Comparison of ENCODE assay signal across 21 mouse cellular contexts in the genomic region with DNA sequence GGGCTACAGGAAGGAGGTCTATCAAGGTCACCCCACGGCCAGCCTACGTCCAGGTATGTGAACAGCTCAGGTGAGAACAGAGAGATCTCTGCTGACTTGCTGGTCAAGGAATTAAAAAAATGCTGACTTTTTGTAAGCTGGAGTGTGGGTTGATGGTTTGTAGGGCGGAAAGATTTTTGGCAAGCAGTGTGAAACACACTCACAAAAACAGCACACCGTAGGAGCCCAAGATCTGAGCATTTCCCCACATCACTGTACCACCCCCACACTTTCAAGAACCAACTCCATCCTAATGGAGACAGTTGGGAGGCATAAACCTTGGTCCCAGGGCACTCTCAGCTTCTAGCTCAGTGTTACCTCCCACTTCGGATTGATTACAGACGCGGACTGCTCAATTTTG.
DNase-seq lines count a peak whose midpoint lies in the region; ATAC-seq and TF ChIP-seq lines count a peak whose summit lies in the region.
"Had no signal": no experiment of that assay in that cellular context is flagged by ENCODE, and none has a peak within 500 bp of the region (broad histone marks: within the 10 kb centered on the region; RNA-seq: fewer than 3 reads in every experiment).

No protein-coding gene starts in this region.

- H3K4me2 ChIP-seq in kidney, embryonic 15.5 days: peak overlapping the region; percentile 29
- H3K4me2 ChIP-seq in stomach, embryonic 14.5 days (replicated peaks; ENCODE audit: low read depth, low read length): peak overlapping the region; percentile 19; the same call in 1 of the 2 replicates
- H3K4me2 ChIP-seq in stomach, postnatal 0 days (replicated peaks; ENCODE audit: low read depth): no peak overlapping the region
- 0 out of 2 replicates have a peak overlapping the region, but pooled peaks have one; percentile 6 for H3K4me2 ChIP-seq in limb, embryonic 15.5 days
- H3K4me2 ChIP-seq: hindbrain, embryonic 15.5 days; liver, embryonic 12.5 days had no signal

- 45% methylated on average over 7 of the region's 7 CpGs for WGBS in kidney, embryonic 15.5 days
- WGBS in stomach, embryonic 14.5 days: 60% methylated on average over 7 of the region's 7 CpGs
- 59% methylated on average over 7 of the region's 7 CpGs for WGBS in stomach, postnatal 0 days
- WGBS in limb, embryonic 15.5 days: 38% methylated on average over 7 of the region's 7 CpGs

- H3K9ac ChIP-seq in kidney, embryonic 15.5 days: no peak overlapping the region
- H3K9ac ChIP-seq in stomach, embryonic 14.5 days (replicated peaks; ENCODE audit: low read depth, low read length): no peak overlapping the region
- H3K9ac ChIP-seq in stomach, postnatal 0 days (ENCODE audit: low read length): no peak overlapping the region
- H3K9ac ChIP-seq in limb, embryonic 15.5 days: no peak overlapping the region
- H3K9ac ChIP-seq: embryonic facial prominence, embryonic 15.5 days; hindbrain, embryonic 15.5 days; liver, embryonic 12.5 days had no signal

- peaks cover 50% of the 10 kb centered on the region for H3K27me3 ChIP-seq in kidney, embryonic 15.5 days
- no peaks in the 10 kb centered on the region for H3K27me3 ChIP-seq in stomach, embryonic 14.5 days (ENCODE audit: control insufficient read depth, insufficient read depth, low read length)
- no peaks in the 10 kb centered on the region for H3K27me3 ChIP-seq in stomach, postnatal 0 days (ENCODE audit: control insufficient read depth, insufficient read depth, low read length)
- H3K27me3 ChIP-seq in limb, embryonic 15.5 days: peaks cover 6% of the 10 kb centered on the region; the same call in 1 of the 2 replicates
- H3K27me3 ChIP-seq: hindbrain, embryonic 15.5 days had no signal

- 0 out of 2 replicates have a peak overlapping the region, but pooled peaks have one; percentile 62 for H3K27ac ChIP-seq in kidney, embryonic 15.5 days
- peak overlapping the region; percentile 30; the same call in 1 of the 2 replicates for H3K27ac ChIP-seq in stomach, embryonic 14.5 days (ENCODE audit: low read length)
- no peak overlapping the region for H3K27ac ChIP-seq in stomach, postnatal 0 days (replicated peaks)
- peak overlapping the region; percentile 28; the same call in 1 of the 2 replicates for H3K27ac ChIP-seq in limb, embryonic 15.5 days
- H3K27ac ChIP-seq: embryonic facial prominence, embryonic 15.5 days; gastrocnemius, adult 2 months; heart, embryonic 10.5 days; liver, embryonic 12.5 days had no signal

- peaks cover 28% of the 10 kb centered on the region for H3K4me1 ChIP-seq in kidney, embryonic 15.5 days
- peaks cover 28% of the 10 kb centered on the region for H3K4me1 ChIP-seq in stomach, embryonic 14.5 days (ENCODE audit: control insufficient read depth, insufficient read depth, low read length)
- H3K4me1 ChIP-seq in stomach, postnatal 0 days (replicated peaks; ENCODE audit: control insufficient read depth, insufficient read depth): no peaks in the 10 kb centered on the region
- peaks cover 23% of the 10 kb centered on the region for H3K4me1 ChIP-seq in limb, embryonic 15.5 days
- H3K4me1 ChIP-seq: liver, embryonic 12.5 days had no signal

- no peak for TF ChIP-seq CTCF in stomach, postnatal 0 days (IDR thresholded peaks at IDR 0.05; ENCODE audit: low read depth)

- no peak for DNase-seq in kidney, postnatal 36 days
- DNase-seq in stomach, postnatal 0 days (ENCODE audit: low spot score): no peak
- no peak for DNase-seq in embryo, embryonic 11 days
- DNase-seq in urinary bladder, adult 2 months (ENCODE audit: low spot score): no peak
- DNase-seq: adrenal gland, adult 8-10 months; cerebellum, adult 18-20 months; cerebellum, postnatal 14 days; gastrocnemius, adult 2 months; kidney, adult 8-10 months; spleen, adult 18-20 months had no signal

- H3K9me3 ChIP-seq in kidney, embryonic 15.5 days (replicated peaks): no peaks in the 10 kb centered on the region
- no peaks in the 10 kb centered on the region for H3K9me3 ChIP-seq in stomach, embryonic 14.5 days (ENCODE audit: control insufficient read depth, low read depth, low read length)
- no peaks in the 10 kb centered on the region for H3K9me3 ChIP-seq in stomach, postnatal 0 days (ENCODE audit: control insufficient read depth, low read length)
- no peaks in the 10 kb centered on the region for H3K9me3 ChIP-seq in limb, embryonic 15.5 days
- H3K9me3 ChIP-seq: embryonic facial prominence, embryonic 15.5 days; heart, embryonic 10.5 days; hindbrain, embryonic 15.5 days; liver, embryonic 12.5 days; midbrain, embryonic 10.5 days had no signal

- H3K36me3 ChIP-seq in kidney, embryonic 15.5 days: no peaks in the 10 kb centered on the region
- H3K36me3 ChIP-seq in stomach, embryonic 14.5 days (ENCODE audit: control insufficient read depth, insufficient read depth, low read length): no peaks in the 10 kb centered on the region
- H3K36me3 ChIP-seq in stomach, postnatal 0 days (ENCODE audit: control insufficient read depth, insufficient read depth, low read length): no peaks in the 10 kb centered on the region
- no peaks in the 10 kb centered on the region for H3K36me3 ChIP-seq in limb, embryonic 15.5 days
- H3K36me3 ChIP-seq: embryonic facial prominence, embryonic 15.5 days; heart, embryonic 10.5 days; hindbrain, embryonic 15.5 days; liver, embryonic 12.5 days; midbrain, embryonic 10.5 days had no signal

- TF ChIP-seq EP300 in stomach, postnatal 0 days (optimal IDR thresholded peaks at IDR 0.05): no peak

- H3K4me3 ChIP-seq in kidney, embryonic 15.5 days (replicated peaks): no peak overlapping the region
- no peak overlapping the region for H3K4me3 ChIP-seq in stomach, embryonic 14.5 days (ENCODE audit: low read depth, low read length)
- no peak overlapping the region for H3K4me3 ChIP-seq in stomach, postnatal 0 days (ENCODE audit: low read depth, low read length)
- no peak overlapping the region for H3K4me3 ChIP-seq in limb, embryonic 15.5 days
- H3K4me3 ChIP-seq: embryonic facial prominence, embryonic 15.5 days; gastrocnemius, adult 2 months; heart, embryonic 10.5 days; hindbrain, embryonic 15.5 days; liver, embryonic 12.5 days; midbrain, embryonic 10.5 days; myocyte had no signal

- ATAC-seq in kidney, embryonic 15.5 days (replicated peaks; ENCODE audit: low FRiP score): 0 out of 2 replicates have a peak, but pooled peaks have one; percentile 51
- ATAC-seq in stomach, embryonic 14.5 days (ENCODE audit: insufficient number of reproducible peaks, insufficient read depth, low FRiP score, low read depth): no peak
- ATAC-seq in stomach, postnatal 0 days (ENCODE audit: low FRiP score, low TSS enrichment): no peak
- ATAC-seq in limb, embryonic 15.5 days (ENCODE audit: insufficient number of reproducible peaks, low FRiP score, low TSS enrichment, low read depth): no peak
- ATAC-seq: activated CD4-positive, CD25-positive, alpha-beta regulatory T cell, adult 4 months; liver, embryonic 12.5 days; midbrain, embryonic 16.5 days had no signal
